Mouse (Mus musculus) gastrocnemius, postnatal 14 days (tissue): ENCODE measurements around the gene Lrrc59. TPM values are rescaled to one million over a fixed set of nuclear protein-coding genes. Genes with fewer than 3 reads are reported as not detected.
"Not testable (repeated sequence)": the region's sequence is repeated elsewhere in the genome, so short reads cannot be mapped to it uniquely, and the experiment has no call there.

ENCODE experiments used
- DNase-seq: peaks from one replicate; pipeline ENCODE4 v3.0.0; 2021; ENCODE audit warnings: mixed read lengths
- intact Hi-C: fragments of 180-260 bp; cut with DNase I; formaldehyde crosslinking; loops from one replicate; pipeline ENCODE4 v1.15.1; 2025; ENCODE audit warnings: low total_unique reads
- total RNA-seq, 2 experiments: library from RNA; stranded (reverse); gene quantifications; 2 replicates each; pipeline ENCODE4 v1.2.3; 2021

The Lrrc59 gene
- total RNA-seq, 2 experiments from 2014 or later: 26.9 to 35.5 TPM

DNA sequence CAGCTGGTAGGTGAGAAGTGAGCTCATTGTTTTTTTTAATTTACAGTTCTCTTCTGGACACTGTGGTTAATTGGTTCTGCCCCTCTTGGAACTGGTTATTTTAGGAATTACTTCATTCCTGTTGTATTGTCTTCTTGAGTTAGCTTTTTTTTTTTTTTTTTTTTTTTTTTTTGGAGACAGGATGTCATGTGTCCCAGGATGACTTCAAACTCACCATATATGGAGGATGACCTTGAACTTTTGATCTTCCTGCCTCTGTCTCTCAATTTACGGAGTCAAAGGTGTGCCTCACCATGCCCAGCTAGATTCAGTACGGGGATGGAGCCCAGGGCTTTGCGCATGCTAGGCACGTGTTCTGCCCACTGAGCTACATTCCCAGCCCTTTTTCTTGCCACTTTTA, 52.1 kb downstream of the Lrrc59 start:
- intact Hi-C loops: no loop called here
- no peak for DNase-seq

GRCm38 (mm10) chr11:94682427-94682826, 52.9 kb downstream of the Lrrc59 start:
- DNase-seq: no peak
- intact Hi-C loops: no loop called here

- intact Hi-C loops: no loop called here
- DNase-seq: no peak
These were observed 57.6 kb downstream of the Lrrc59 start for GRCm38 (mm10) chr11:94687178-94687577.

DNA sequence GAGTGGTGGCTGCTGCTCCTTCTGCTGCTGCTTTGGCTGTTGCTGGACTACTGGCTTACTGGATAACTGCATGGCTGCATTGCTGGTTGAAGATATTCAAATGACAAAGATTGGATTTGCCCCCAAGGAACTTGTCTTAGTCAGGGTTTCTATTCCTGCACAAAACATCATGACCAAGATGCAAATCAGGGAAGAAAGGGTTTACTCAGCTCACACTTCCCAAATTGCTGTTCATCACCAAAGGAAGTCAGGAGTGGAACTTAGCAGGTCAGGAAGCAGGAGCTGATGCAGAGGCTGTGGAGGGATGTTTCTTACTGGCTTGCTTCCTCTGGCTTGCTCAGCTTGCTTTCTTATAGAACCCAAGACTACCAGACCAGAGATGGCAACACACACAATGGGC, 62.9 kb downstream of the Lrrc59 start:
- DNase-seq, intact Hi-C loops: not testable (repeated sequence)

Other genes with a start within 250 kb of the Lrrc59 start
- gene Abcc3, start 236.8 kb upstream of the Lrrc59 start, total RNA-seq: 1 to 10 TPM in 1 of 2 experiments, under 1 TPM in 1; 0.93 to 1.5 TPM
- gene Cacna1g, start 155.6 kb upstream of the Lrrc59 start, total RNA-seq: 1 to 10 TPM; 4.9 to 6.1 TPM
- gene Spata20, start 143.6 kb upstream of the Lrrc59 start, total RNA-seq: not detected
- under 1 TPM; 0.09 to 0.25 TPM for gene Epn3, start 129.8 kb upstream of the Lrrc59 start, total RNA-seq
- under 1 TPM in 1 of 2 experiments, not detected in 1; 0.13 TPM for gene Mycbpap, start 108.0 kb upstream of the Lrrc59 start, total RNA-seq
- gene Rsad1, start 80.5 kb upstream of the Lrrc59 start, total RNA-seq: 1 to 10 TPM; 2.2 to 2.6 TPM
- gene Chad, start 64.7 kb upstream of the Lrrc59 start, total RNA-seq: 10 to 100 TPM; 17.4 to 21.2 TPM
- gene Acsf2, start 27.9 kb upstream of the Lrrc59 start, total RNA-seq: 1 to 10 TPM; 4.1 to 6.6 TPM
- gene Mrpl27, start 24.0 kb downstream of the Lrrc59 start, total RNA-seq: 10 to 100 TPM; 56.4 to 59.0 TPM
- gene Eme1, start 24.2 kb downstream of the Lrrc59 start, total RNA-seq: under 1 TPM; 0.90 to 0.91 TPM
- gene Xylt2, start 47.7 kb downstream of the Lrrc59 start, total RNA-seq: 1 to 10 TPM; 6.6 to 7.8 TPM
- not detected for gene Gm11541, start 74.7 kb downstream of the Lrrc59 start, total RNA-seq
- under 1 TPM; 0.89 to 0.98 TPM for gene Cdc34b, start 112.0 kb downstream of the Lrrc59 start, total RNA-seq
- gene Tmem92, start 152.9 kb downstream of the Lrrc59 start, total RNA-seq: not detected